Mouse (Mus musculus): ENCODE measurements at regions not wholly inside any gene's neighbourhood (a gene's known extent, or its start where the extent isn't known, plus 50 kb on each side); places are given as distances from the start of the nearest gene placed in this dataset.

- no peak for ATAC-seq (replicated peaks)
- H3K4me2 ChIP-seq (replicated peaks), result no peak overlapping the region
- H3K27ac ChIP-seq (replicated peaks), result no peak overlapping the region
- 80% methylated on average over 2 of the region's 2 CpGs for WGBS
- H3K9me3 ChIP-seq, result no peaks in the 10 kb centered on the region
- no peaks in the 10 kb centered on the region for H3K27me3 ChIP-seq
- no peak overlapping the region for H3K4me3 ChIP-seq
- no peaks in the 10 kb centered on the region for H3K4me1 ChIP-seq
- no peak overlapping the region for H3K9ac ChIP-seq (replicated peaks)
- no peaks in the 10 kb centered on the region for H3K36me3 ChIP-seq
Observed at GRCm38 (mm10) chr17:51979126-51979525, 146.0 kb upstream of the Satb1 start.

GRCm38 (mm10) chr17:51971444-51971843 is 138.4 kb upstream of the Satb1 start:
- Histone ChIP-seq H3K9me3 (no peaks in the 10 kb centered on the region), H3K36me3 (no peaks in the 10 kb centered on the region), H3K9ac (replicated peaks) (no peak overlapping the region), H3K27ac (replicated peaks) (no peak overlapping the region), H3K4me2 (replicated peaks) (no peak overlapping the region), H3K4me3 (no peak overlapping the region), H3K27me3 (no peaks in the 10 kb centered on the region), H3K4me1 (no peaks in the 10 kb centered on the region)
- ATAC-seq (replicated peaks), result no peak
- WGBS, result 43% methylated on average over 3 of the region's 3 CpGs

GRCm38 (mm10) chr17:51966573-51967284 is 133.6 kb upstream of the Satb1 start:
- 93% methylated on average over 11 of the region's 11 CpGs for WGBS
- no peaks in the 10 kb centered on the region for H3K9me3 ChIP-seq
- no peak overlapping the region for H3K4me3 ChIP-seq
- no peak for ATAC-seq (replicated peaks)
- H3K27ac ChIP-seq (replicated peaks), result no peak overlapping the region
- no peaks in the 10 kb centered on the region for H3K36me3 ChIP-seq
- H3K9ac ChIP-seq (replicated peaks), result no peak overlapping the region
- H3K4me2 ChIP-seq (replicated peaks), result no peak overlapping the region
- no peaks in the 10 kb centered on the region for H3K4me1 ChIP-seq
- no peaks in the 10 kb centered on the region for H3K27me3 ChIP-seq

GRCm38 (mm10) chr17:51962529-51963110 is 129.5 kb upstream of the Satb1 start:
- Histone ChIP-seq H3K9me3 (no peaks in the 10 kb centered on the region), H3K4me2 (replicated peaks) (no peak overlapping the region), H3K27me3 (no peaks in the 10 kb centered on the region), H3K4me1 (no peaks in the 10 kb centered on the region), H3K36me3 (no peaks in the 10 kb centered on the region), H3K9ac (replicated peaks) (no peak overlapping the region), H3K4me3 (no peak overlapping the region), H3K27ac (replicated peaks) (no peak overlapping the region)
- ATAC-seq (replicated peaks), result no peak
- WGBS, result 80% methylated on average over 12 of the region's 12 CpGs

DNA sequence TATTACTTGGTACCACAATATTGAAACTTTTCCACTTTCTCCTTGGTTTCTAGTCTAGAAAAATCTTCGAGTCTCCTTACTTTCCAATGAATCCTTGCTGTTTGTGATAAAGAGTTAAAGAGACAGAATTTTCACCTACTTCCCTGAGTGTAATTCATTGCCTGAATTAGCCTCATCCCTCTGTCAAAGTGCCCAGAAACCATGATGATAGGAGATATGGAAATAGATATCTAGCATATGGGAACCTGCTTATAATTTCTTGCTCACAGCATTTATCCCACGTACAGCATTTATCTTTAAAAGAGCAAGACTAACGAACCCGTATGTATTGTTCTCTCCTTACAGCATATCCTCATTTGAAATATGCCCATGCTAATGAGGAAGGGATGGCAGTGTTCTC is 128.2 kb upstream of the Satb1 start:
- H3K9ac ChIP-seq (replicated peaks), result no peak overlapping the region
- no peaks in the 10 kb centered on the region for H3K27me3 ChIP-seq
- no peaks in the 10 kb centered on the region for H3K4me1 ChIP-seq
- H3K9me3 ChIP-seq, result no peaks in the 10 kb centered on the region
- no peak for ATAC-seq (replicated peaks)
- H3K4me3 ChIP-seq, result no peak overlapping the region
- no peak overlapping the region for H3K4me2 ChIP-seq (replicated peaks)
- H3K36me3 ChIP-seq, result no peaks in the 10 kb centered on the region
- WGBS, result 69% methylated on average over 4 of the region's 4 CpGs
- H3K27ac ChIP-seq (replicated peaks), result no peak overlapping the region

- H3K4me1 ChIP-seq, result no peaks in the 10 kb centered on the region
- H3K4me2 ChIP-seq (replicated peaks), result no peak overlapping the region
- WGBS, result 87% methylated on average over 13 of the region's 13 CpGs
- no peak overlapping the region for H3K4me3 ChIP-seq
- no peak overlapping the region for H3K9ac ChIP-seq (replicated peaks)
- H3K27ac ChIP-seq (replicated peaks), result no peak overlapping the region
- H3K27me3 ChIP-seq, result no peaks in the 10 kb centered on the region
- no peaks in the 10 kb centered on the region for H3K9me3 ChIP-seq
- ATAC-seq (replicated peaks), result no peak
- no peaks in the 10 kb centered on the region for H3K36me3 ChIP-seq
Observed at GRCm38 (mm10) chr17:51956275-51956674, 123.2 kb upstream of the Satb1 start.

- Histone ChIP-seq H3K27me3 (no peaks in the 10 kb centered on the region), H3K4me3 (no peak overlapping the region), H3K9ac (replicated peaks) (no peak overlapping the region), H3K4me2 (replicated peaks) (no peak overlapping the region), H3K27ac (replicated peaks) (no peak overlapping the region), H3K36me3 (no peaks in the 10 kb centered on the region), H3K9me3 (no peaks in the 10 kb centered on the region), H3K4me1 (no peaks in the 10 kb centered on the region)
- ATAC-seq (replicated peaks), result no peak
- WGBS, result 88% methylated on average over 5 of the region's 5 CpGs
Observed at GRCm38 (mm10) chr17:51937707-51938106, 104.6 kb upstream of the Satb1 start.

- no peak for ATAC-seq (replicated peaks)
- Histone ChIP-seq H3K36me3 (no peaks in the 10 kb centered on the region), H3K4me2 (replicated peaks) (no peak overlapping the region), H3K4me1 (no peaks in the 10 kb centered on the region), H3K27ac (replicated peaks) (no peak overlapping the region), H3K9ac (replicated peaks) (no peak overlapping the region), H3K4me3 (no peak overlapping the region), H3K27me3 (no peaks in the 10 kb centered on the region), H3K9me3 (no peaks in the 10 kb centered on the region)
- 81% methylated on average over 5 of the region's 5 CpGs for WGBS
Observed at GRCm38 (mm10) chr17:51936071-51936470, 103.0 kb upstream of the Satb1 start.

DNA sequence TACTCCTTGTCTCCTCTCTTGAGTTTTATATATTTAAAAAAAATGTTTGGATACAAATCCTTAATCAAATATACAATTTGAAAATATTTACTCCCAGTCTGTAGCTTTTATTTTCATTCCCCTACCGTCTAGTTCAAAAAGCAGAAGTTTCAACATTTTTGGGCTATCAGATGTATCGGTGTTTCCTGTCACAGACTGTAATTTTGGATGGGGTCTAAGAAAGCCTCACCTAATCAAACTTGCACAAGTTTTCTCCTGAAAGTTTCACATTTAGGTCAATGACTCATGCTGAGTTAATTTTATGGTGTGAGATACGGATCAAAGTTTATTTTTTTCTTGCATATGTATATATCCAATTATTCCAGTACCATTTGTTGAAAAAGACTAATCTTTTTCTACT is 93.3 kb upstream of the Satb1 start:
- Histone ChIP-seq H3K27me3 (no peaks in the 10 kb centered on the region), H3K36me3 (no peaks in the 10 kb centered on the region), H3K4me3 (no peak overlapping the region), H3K4me2 (replicated peaks) (no peak overlapping the region), H3K9me3 (no peaks in the 10 kb centered on the region), H3K27ac (replicated peaks) (no peak overlapping the region), H3K4me1 (no peaks in the 10 kb centered on the region), H3K9ac (replicated peaks) (no peak overlapping the region)
- ATAC-seq (replicated peaks), result no peak
- 93% methylated on average over 3 of the region's 3 CpGs for WGBS

DNA sequence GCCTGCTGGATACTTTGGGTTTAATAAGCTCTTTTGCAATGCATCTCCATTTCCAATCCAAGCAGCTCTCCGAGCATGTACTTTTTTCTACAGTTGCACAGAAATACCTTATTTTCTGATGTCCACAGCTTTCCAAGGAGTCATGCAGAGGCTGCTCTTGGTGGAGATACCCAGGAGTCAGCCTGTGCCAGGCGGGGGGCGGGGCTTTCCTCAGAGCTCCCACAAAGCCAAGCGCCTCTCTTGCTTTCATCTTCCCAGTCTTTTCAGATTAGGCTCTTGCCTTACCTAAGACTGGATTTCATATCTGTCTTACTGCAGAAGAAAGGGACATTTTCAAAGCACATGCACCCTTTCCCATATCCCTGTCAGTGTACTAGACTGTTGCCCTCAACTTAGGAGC is 73.9 kb upstream of the Satb1 start:
- 79% methylated on average over 4 of the region's 4 CpGs for WGBS
- no peaks in the 10 kb centered on the region for H3K27me3 ChIP-seq
- no peak overlapping the region for H3K4me3 ChIP-seq
- H3K9me3 ChIP-seq, result no peaks in the 10 kb centered on the region
- H3K36me3 ChIP-seq, result no peaks in the 10 kb centered on the region
- H3K4me1 ChIP-seq, result no peaks in the 10 kb centered on the region
- no peak overlapping the region for H3K9ac ChIP-seq (replicated peaks)
- H3K27ac ChIP-seq (replicated peaks), result no peak overlapping the region
- H3K4me2 ChIP-seq (replicated peaks), result no peak overlapping the region
- ATAC-seq (replicated peaks), result no peak

- no peak overlapping the region for H3K4me2 ChIP-seq (replicated peaks)
- no peak overlapping the region for H3K9ac ChIP-seq (replicated peaks)
- 80% methylated on average over 4 of the region's 4 CpGs for WGBS
- H3K27me3 ChIP-seq, result no peaks in the 10 kb centered on the region
- no peaks in the 10 kb centered on the region for H3K4me1 ChIP-seq
- H3K36me3 ChIP-seq, result no peaks in the 10 kb centered on the region
- H3K27ac ChIP-seq (replicated peaks), result no peak overlapping the region
- no peak overlapping the region for H3K4me3 ChIP-seq
- ATAC-seq (replicated peaks), result no peak
- no peaks in the 10 kb centered on the region for H3K9me3 ChIP-seq
Observed at GRCm38 (mm10) chr17:51906418-51906817, 73.3 kb upstream of the Satb1 start.

- H3K9ac ChIP-seq (replicated peaks), result no peak overlapping the region
- no peaks in the 10 kb centered on the region for H3K9me3 ChIP-seq
- H3K4me3 ChIP-seq, result no peak overlapping the region
- H3K4me1 ChIP-seq, result no peaks in the 10 kb centered on the region
- H3K36me3 ChIP-seq, result no peaks in the 10 kb centered on the region
- H3K27me3 ChIP-seq, result no peaks in the 10 kb centered on the region
- no peak overlapping the region for H3K4me2 ChIP-seq (replicated peaks)
- no peak overlapping the region for H3K27ac ChIP-seq (replicated peaks)
- no peak for ATAC-seq (replicated peaks)
- WGBS, result 68% methylated on average over 3 of the region's 3 CpGs
Observed at GRCm38 (mm10) chr17:51903885-51904284, 70.8 kb upstream of the Satb1 start.

DNA sequence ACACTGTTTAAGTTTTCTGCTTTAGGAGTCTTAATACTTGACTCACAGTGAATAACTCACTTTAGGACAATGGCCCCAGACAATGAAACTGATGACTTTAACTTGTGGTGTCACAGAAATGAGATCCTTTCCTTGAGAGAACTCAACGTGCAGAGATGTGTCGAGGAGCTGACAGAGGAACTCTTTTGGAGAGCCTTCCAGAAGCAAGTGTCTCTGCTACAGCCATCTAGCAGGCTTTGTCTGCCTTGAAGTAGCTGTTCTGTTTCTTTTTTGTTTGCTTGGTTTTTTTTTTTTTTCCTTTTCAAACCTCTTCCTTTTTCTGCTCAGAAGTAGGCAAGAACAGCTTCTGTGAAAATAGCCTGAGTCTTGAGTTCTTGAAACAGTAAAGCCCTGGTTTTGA is 66.3 kb upstream of the Satb1 start:
- Histone ChIP-seq H3K4me3 (no peak overlapping the region), H3K4me2 (replicated peaks) (no peak overlapping the region), H3K4me1 (no peaks in the 10 kb centered on the region), H3K27ac (replicated peaks) (no peak overlapping the region), H3K27me3 (no peaks in the 10 kb centered on the region), H3K9me3 (no peaks in the 10 kb centered on the region), H3K9ac (replicated peaks) (no peak overlapping the region), H3K36me3 (no peaks in the 10 kb centered on the region)
- no peak for ATAC-seq (replicated peaks)
- WGBS, result 76% methylated on average over 2 of the region's 2 CpGs

Measured in forebrain, embryonic 15.5 days (tissue).